Mouse (Mus musculus): Measurements from ENCODE around the gene Peli2.

Gene Peli2

DNA sequence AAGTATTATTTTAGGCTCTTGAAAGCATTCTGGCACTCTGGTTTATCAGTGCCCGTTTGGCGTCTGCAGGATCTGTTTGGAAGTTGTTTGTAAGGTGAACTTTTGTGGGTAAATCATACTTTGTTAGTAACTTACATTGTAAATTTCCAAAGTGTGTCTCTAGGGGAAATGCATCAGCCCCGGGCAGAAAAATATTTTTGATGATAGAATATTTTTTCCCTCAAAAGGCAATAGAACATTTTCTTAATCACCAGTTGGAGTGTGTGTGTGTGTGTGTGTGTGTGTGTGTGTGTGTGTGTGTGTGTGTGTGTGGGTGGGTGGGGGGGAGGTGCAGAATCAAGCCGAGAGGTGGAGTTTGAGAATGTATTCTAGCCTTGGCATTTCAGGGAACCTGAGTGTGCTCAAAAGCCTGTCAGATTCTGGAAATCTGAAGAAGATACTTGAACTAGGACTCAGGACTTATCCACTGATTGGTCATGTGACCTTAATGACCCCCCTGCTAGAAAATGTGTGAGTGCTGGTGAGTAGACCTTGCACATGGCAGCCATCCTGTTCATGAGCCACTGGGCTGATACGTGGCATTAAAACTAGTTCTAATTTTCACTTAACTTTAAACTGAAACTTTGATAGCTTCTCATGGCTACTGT is 33.4 kb downstream of the Peli2 start:
- no peak for DNase-seq

DNA sequence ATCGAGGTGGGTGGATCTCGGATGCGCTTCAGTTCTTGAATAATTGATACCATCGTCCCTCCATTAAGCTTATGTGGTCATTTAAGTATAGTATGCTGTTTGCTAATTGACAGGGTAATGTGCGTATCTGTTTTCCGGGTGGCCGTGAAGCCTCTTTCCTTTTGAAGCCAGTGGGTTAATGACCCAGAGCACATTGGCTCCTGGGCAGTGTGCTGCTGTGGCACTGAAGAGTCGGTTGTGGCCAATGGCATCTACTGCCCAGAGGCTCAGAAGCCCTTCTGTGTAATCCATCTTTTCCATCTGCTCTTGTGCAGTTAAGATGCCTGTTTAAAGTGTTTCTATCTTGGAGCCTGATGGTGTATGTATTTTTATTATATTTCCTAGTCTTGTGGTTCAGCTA is 34.0 kb downstream of the Peli2 start:
- no peak for DNase-seq

DNA sequence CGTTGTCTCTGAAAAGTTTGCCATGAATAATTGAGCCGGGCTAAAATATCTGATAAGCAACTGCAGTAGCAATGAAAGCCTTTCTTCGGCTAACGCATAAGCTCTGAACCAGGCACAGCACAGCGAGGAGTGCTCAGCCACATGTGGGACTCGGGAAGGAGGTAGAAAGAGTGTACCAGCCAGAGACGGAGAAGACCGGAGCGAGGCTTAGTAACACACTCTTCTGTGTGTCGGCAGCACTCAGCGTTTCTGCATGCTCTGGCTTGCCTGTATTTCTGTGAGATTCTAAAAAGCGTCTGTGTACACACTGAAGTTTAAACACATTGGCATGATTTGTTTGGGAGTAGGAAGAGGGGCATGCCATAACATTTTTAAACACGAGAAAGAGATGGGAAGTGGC is 34.5 kb downstream of the Peli2 start:
- DNase-seq, result no peak

DNA sequence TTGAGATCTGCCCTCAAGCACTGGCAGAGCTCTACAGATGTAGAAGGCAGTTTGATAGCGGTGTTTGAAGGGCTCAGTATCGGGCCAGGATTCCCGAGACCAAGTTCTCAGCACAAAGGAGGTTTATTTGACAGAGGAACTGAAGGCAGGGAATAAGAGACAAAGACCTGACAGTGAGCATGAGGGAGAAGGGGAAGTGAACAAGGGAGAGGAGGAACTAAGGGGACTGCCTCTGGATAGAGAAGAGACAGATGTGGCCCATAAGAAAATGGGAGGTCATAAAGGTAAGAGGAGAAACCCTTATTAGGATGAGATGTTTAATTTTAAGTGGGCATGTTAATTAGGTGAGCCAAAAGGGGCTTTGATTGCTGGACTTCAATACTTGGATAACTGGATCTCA is 36.5 kb downstream of the Peli2 start:
- no peak for DNase-seq

DNA sequence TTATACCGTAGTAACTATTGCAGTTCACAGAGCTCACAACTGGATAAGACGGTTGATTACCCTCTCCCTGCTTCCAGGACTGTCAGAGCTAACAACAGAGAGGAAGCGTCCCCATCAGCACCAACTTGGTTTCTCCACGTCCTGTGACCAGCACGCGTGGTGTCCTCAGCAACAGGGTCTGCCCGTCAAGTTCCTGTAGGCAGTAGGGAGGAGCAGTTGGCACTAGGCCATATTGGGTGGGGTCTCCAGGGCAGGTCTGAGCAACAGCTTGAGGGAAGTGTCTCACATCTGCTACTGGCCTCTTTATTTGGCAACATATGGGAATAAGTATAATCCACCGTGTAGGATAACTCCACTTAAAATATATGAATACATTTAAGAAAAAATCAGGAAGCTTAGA is 37.2 kb downstream of the Peli2 start:
- DNase-seq, result no peak

DNA sequence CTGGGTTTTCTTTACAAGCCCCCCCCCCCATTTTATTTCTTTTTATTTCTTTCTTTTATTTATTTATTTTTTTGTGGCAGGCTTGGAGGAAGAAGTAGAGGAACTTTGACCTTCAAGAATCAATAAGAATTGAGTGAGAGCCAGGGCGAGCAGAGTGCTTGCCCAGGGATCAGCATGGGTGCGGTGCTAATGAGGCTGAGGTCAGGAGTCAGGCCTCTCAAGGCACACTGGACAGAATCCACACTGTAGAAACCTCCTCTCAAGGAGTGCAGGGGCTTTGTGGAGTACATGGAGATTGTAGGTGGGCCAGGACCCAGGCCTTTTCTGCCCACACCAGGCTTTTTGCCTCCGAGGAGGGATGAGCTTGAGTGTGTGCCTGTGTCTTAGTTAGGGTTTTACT is 38.8 kb downstream of the Peli2 start:
- no peak for DNase-seq

DNA sequence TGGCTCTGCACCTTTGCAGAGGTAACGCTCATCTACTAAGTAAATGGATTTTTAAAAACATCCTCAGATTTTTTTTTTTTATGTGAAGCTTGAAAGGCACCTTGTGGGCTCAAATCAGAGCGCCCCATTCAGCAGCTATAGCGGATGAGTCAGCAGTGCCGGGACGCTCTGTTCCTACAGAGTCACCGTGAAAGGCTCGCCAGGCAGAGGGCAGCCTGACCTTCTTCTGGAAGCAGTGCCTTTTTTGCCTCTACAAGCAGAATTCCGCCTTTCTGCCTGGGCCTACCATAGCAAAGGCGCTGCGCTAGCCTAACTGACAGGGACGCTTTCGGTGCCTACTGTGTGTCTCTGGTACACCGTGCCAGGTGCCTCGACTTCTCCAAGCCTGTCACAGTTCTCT is 41.8 kb downstream of the Peli2 start:
- DNase-seq, result no peak

DNA sequence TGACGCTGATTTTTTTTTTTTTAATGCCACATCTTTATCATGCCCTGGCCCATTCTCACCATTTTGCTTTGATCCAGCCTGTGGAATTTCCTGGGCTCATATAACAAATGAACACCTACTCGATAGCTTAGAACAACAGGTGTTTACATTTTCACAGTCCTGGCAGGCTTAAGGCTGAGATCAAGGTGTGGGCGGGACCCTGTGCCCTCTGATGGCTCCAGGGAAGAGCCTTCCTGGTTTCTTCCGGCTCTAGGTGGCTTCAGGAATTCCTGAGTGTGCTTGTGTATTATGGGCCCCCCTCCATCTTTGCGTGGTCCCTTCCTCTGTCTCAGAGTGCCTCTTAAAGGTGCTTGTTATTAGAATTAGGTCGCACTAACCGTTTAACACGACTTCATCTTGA is 44.3 kb downstream of the Peli2 start:
- DNase-seq, result no peak

DNA sequence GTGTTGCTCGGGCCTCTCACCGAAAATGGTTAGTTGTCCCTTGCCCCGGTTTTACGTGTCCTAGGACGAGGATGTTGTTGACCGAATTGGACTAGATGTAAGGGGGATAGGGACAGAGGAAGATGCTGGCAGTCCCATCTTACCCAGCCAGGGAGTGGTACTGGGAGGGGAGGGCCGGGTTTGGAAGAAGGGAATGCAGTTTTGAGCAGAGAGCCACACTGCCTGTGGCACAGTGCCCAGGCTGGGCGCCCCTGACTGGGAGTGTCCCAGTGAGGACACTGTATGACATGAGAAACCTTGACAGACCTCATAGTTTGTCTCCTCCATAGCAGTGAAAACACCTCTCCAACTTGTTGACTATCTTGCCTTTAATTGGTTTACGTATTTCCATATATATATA is 45.8 kb downstream of the Peli2 start:
- DNase-seq, result no peak

DNA sequence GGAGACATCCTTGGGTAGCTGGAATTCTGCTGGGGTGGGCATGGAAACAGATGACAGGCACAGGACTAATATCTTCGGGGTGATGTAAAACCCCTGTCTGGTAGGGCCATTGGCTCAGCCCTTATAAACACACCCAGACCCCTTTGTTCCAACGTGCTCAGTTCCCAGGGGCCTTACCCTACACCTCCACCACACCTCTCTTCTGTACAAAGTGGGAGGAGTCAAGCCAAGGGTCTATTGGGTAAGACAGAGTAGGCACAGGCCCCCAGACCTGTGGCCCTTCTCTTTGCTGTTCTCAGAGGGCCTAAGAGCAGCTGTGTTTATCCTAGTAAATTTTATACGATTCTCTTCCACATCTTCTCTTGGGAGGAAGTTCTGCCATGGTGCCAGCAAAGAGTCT is 46.4 kb downstream of the Peli2 start:
- no peak for DNase-seq

DNA sequence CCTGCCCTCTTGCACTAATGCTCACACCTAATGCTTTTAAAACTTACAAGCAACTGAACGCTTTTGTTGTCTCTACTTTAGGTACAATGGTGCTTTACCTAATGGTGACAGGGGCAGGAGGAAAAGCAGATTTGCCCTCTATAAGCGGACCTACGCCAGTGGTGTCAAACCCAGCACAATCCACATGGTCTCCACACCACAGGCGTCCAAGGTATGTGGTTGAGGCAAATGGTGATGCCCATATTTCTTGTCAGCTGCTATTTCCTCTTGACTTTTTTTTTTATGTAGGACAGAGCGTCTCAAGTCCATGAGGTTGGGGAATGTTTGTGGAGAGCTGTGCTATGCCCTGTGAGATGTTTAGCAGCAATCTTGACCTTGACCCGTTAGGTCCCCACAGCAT is 47.5 kb downstream of the Peli2 start:
- no peak for DNase-seq

DNA sequence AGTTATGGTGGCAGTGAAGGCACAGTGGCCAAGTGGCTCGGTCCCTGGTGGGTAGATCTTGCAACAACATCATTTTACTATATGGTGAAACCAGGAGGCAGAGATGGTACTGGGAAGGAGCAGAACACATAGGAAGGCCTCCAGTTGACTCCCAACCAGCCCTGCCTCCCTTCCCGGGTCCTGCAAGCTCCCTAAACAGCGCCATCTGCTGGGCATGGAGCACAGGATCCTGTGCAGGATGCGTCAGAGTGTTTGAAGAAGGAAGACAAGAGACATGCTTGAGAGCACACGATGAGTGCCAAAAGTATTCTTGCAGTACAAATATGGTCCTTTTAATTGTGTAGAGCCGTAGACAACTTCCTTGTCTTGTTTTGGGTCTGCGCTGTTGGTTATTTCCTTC is 49.3 kb downstream of the Peli2 start:
- peak; percentile 62 for DNase-seq

DNA sequence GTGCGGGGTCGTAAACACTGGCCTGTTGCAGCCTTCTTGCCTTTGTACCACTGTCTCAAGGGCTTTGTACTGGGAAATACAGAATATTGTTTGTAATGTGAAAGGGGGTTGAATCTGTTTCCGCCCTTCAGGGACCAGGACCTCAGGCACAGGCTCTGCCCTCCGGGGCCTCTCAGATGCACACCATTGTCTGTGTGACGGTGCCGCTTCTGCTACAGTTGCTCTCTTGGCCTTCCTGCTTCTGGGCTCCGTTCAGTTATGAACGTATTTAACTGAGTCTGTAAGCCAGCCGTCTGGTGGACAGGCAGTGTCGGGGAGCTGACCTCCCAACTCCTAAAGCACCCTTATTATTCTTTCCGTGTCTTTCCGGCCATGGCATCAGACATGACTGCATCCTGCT is 50.6 kb downstream of the Peli2 start:
- DNase-seq, result no peak

DNA sequence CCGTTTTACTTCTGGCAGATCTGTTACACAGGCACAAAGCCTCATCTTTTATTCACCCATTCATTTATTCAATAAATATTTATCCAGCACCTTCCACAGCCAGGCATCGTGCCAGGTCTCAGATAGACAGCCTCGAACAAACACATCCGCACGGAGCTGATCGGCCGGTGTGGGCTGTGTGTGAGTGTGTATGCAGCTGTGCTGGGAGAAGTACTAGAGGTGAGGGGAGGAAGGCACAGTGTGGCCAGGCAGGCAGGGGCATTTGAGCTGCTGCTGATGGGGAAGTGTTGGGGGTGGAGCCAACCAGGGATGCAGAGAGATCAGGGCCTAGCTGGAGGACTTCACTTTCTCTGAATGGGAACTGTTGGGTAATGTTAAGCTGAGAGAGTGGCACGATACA is 51.4 kb downstream of the Peli2 start:
- peak; percentile 15 for DNase-seq

DNA sequence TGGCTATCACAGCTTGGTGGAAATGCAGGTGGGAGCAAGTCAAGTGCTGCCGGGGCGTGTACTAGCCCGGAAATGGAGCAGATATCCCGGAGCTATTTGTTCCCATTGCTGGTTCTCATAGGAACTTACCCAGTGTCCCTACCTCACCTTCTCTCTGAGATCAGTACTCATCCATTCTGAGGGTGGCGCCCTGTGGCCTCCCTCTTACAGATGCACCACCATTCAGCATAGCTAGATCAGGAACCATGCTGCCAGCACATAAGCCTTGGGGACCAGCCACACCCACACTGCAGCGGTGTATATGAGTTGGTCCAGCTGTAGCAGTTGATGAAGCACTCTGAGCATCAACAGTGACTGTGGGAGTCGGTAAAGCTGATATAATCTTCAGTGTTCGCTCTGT is 52.3 kb downstream of the Peli2 start:
- DNase-seq, result no peak

DNA sequence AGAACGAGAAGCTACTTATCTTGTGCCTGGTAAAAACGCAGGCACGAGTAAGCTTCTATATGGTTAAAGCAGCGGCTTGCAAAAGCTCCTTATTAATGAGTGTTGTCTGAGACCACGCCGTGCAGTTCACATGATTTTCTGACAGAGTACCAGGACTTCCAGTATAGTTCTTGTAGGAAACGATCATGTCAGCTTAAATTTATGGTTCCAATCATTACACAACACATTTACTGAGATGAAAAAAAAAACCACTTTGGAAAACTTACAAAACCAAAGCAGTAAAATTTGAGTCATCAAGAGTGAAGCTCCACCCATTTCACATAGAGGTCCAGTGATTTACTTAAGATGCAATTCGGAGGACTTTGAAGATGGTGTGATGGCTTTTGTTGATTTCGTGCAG is 53.2 kb downstream of the Peli2 start:
- no peak for DNase-seq

DNA sequence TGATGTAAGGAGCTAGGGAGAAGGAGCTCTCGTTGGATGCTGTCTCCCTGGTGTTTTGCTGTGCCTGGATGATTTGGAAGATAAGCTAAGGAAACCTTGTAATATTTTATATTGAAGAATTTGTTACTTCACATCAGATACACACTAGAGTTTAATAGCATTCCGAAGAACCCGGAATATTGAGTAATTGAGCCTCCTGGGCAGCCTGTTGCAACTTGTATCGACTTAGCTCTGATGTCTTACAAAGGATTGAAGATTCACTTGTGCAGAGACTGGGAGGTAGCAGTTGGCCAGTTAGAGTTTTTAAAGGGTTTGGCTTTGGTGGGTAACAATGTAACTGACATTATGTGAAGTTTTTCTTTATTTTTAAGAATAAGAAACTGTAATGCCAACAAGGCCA is 53.7 kb downstream of the Peli2 start:
- DNase-seq, result no peak

DNA sequence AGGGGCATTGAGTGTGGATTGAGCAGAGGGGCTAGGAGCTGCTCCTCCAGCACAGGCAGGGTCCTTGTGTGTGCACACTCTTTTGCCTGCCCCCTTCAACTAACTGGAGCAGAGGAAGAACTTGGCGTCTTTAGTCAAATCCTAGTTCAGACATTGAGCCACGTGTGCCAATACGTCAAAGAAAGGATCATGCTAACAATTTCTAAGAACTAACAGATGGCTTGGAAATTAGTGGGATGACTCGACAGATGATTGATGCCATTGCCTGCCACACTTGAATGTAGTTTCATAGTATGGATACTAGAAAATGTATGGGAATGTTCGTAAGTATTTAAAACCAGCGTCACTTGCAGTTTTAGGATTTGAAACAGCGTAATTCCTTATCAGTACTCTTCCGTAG is 54.5 kb downstream of the Peli2 start:
- DNase-seq, result no peak

DNA sequence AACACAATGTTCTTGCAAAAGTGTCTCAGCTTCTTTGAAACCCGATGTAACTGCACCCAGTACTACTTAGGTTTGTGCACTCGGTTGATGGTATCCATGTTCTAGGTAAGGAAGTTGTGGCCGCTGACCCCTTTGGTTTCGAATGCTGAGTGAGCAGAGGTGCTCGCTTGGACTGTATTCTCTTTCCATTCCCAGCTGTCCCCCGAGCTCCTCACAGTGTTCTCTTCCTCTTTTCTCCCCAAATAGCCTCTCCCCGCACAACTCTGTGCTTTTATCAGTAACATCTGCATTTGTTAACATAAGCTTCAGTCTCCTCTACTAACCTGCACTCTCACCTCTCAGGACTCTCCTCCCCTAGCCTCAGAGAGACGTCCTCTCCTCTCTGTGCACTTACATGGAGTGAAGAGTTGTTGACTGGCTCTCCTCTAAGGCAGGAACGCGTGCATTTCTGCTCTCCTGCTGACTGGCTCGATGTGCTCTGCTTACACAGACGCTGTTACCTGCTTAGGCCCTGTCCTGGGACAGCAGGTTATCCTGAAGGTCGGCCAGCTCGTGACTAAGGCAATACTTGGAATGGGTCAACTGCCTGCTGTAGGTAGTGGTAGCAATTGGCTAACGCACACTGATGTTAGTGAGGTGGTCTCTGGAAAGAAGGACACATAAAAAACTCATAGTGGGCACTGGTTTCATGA is 57.8 kb downstream of the Peli2 start:
- DNase-seq, result no peak

DNA sequence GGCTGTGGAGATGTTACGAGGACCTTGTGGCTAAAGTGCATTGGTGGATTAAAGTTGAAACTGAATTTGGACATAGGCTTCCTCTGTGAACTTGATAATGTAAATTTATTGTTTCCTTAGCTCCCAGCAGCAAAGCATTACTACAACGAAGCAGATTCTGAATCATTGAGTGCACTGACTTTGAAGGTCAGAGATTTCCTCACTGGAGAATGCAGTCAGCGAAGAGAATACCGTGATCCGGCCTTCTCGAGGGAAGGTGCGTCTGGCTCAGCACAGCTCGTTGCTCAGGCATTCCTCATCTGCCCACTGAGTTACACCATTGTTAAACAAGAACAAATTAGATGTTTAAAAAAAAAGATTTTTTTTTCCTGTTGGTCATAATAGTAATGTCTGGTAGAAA is 58.4 kb downstream of the Peli2 start:
- no peak for DNase-seq

DNA sequence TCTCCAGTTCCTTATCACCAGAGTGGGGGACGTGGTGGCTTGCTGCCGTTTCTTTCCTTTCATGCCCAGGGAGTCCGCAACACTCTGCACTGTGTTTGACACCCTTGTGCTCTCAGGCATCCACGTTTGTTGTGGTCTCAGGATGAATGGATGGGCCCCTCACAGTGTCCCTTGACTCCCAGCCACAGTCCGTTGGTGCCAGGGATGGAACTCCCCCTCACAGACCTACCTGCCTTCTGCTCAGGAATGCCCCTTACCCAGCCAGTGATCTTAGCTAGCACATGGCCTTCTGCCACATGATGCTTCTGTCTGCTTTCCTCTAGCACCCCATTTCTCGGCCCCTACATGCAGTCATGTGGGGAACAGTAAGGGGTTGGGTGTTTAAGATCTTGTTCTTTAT is 65.7 kb downstream of the Peli2 start:
- DNase-seq, result no peak

DNA sequence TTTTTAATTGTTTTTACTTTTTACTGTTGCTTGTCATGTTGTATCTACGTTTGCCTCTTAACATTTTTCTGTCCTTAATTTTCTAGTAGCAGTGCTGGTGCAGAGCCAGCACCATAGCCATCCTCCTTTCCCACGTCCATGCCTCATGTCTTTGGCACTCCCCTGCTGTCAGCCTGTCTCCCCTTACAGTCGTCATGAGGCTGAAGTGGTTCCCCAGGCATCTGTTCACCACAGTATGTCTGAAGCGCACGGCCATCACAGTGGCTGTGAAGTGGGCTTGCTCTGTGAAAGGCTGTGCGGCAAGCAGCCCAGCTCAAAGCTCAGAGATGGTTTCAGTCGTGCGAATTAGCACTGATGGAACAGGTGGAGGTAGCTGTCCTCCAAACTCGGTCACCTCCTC is 66.5 kb downstream of the Peli2 start:
- DNase-seq, result no peak

DNA sequence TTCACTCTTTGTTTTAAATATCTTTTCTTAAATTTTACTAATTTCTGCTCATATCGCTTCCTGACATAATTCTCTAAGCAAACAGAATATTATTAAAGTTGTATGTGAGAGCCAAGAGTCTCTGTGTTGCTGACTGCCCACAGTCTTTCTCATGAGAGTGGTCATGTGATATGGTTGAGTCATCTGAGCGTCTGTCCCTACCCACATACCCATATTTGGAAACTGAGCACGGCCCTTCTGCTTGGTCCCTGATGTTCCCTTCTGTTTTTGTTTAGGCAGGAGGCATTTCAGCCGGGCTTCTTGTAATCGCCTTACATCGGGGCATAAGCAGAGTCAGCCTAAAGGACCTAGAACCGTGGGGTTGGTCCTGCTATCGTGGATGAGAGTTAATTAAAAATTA is 68.7 kb downstream of the Peli2 start:
- DNase-seq, result no peak

DNA sequence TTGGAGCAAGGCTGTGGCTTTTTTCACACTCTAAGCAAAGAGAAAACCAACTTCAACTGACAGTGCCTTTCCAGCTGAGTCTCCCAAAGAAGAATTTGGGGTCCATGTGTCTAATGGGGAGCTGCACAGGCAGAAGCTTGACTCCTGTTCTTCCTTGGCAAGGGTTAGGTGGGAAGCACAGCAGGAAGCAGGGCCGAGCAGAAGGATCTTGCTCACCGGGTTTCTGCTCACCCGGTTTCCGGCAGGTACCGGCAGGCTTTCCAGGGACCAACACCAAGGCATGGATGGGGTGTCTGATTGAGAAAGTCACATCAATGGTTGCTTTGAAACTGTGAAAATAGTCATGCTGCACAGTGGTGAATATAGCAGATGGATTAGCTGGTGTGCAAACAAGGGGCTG is 70.3 kb downstream of the Peli2 start:
- DNase-seq, result no peak

DNA sequence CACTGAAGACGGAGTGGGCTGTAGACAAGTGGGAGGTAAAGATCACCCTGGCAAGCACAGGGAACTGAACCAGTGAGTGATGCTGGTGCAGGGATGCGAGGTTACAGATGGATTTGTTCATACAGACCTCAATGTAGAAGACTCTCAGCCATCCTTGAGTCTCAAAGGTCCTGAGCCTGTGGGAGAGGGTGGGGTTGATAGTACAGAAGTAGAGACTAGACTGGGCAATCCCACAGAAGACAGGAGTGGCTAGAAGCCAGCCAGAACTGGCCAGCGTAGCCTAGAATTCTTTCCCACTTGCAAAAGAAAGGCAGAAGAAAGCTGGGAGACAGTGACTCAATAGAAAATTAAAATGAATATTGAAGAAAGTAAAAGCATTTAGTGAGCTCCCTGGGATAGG is 71.3 kb downstream of the Peli2 start:
- no peak for DNase-seq
